Mouse (Mus musculus) intestine, embryonic 14.5 days (tissue): ENCODE data around the gene F5. TPM values are rescaled to one million over a fixed set of nuclear protein-coding genes. Genes with fewer than 3 reads are reported as not detected.

Experiments used
- ATAC-seq: fragments of 200-750 bp; cut with Nextera tagmentation; replicated peaks from 2 replicates; pipeline ENCODE4 v1.8.0; 2017; ENCODE audit warnings: low read depth, moderate number of reproducible peaks, moderate TSS enrichment, moderate library complexity; ENCODE audit not compliant: low FRiP score, low TSS enrichment
- DNase-seq: peaks from one replicate; pipeline ENCODE4 v3.0.0-alpha.2; 2018; ENCODE audit warnings: low spot score
- H3K27ac ChIP-seq: fragments of 300-500 bp; sonication (generic); 2 replicates; pipeline ENCODE4 v1.5.1; 2014; ENCODE audit warnings: low read depth, mild to moderate bottlenecking, control low read depth
- H3K27me3 ChIP-seq: fragments of 300-500 bp; sonication (generic); replicated peaks from 2 replicates; pipeline ENCODE4 v1.6.1; 2014; ENCODE audit warnings: low read length, control low read depth; ENCODE audit not compliant: control insufficient read depth, insufficient read depth
- H3K36me3 ChIP-seq: fragments of 300-500 bp; sonication (generic); 2 replicates; pipeline ENCODE4 v1.6.1; 2014; ENCODE audit warnings: low read length, control low read depth; ENCODE audit not compliant: control insufficient read depth, insufficient read depth
- H3K4me1 ChIP-seq: fragments of 300-500 bp; sonication (generic); replicated peaks from 2 replicates; pipeline ENCODE4 v1.6.1; 2014; ENCODE audit warnings: low read length, control low read depth, mixed read lengths; ENCODE audit not compliant: control insufficient read depth, insufficient read depth
- H3K4me2 ChIP-seq: fragments of 300-500 bp; sonication (generic); 2 replicates; pipeline ENCODE4 v1.6.1; 2014; ENCODE audit warnings: low read length
- H3K4me3 ChIP-seq: fragments of 300-500 bp; sonication (generic); 2 replicates; pipeline ENCODE4 v1.5.1; 2014; ENCODE audit warnings: low read depth, low read length, control low read depth, mixed read lengths
- H3K9ac ChIP-seq: fragments of 300-500 bp; sonication (generic); 2 replicates; pipeline ENCODE4 v1.6.1; 2014; ENCODE audit warnings: mild to moderate bottlenecking, low read length
- H3K9me3 ChIP-seq: fragments of 300-500 bp; sonication (generic); 2 replicates; pipeline ENCODE4 v1.6.1; 2016; ENCODE audit warnings: low read length, control low read depth; ENCODE audit not compliant: control insufficient read depth
- WGBS: fragments of 180-500 bp; shearing (Covaris S2); extraction: QIAGEN DNeasy Blood & Tissue Kit; methylation state at CpG from one replicate; pipeline ENCODE4 v1.1.7; 2014; 5-methylcytosine and 5-hydroxymethylcytosine counted together
- polyA plus RNA-seq: library from polyadenylated mRNA; unstranded; fragments of >200 nt; fragmentation: Nextera tagmentation; extraction: Ambion mirVana; gene quantifications from 2 replicates; pipeline ENCODE4 v1.2.1, GENCODE M21; 2014

Gene F5
- polyA plus RNA-seq, 1 experiment from 2014 or later: 0.58 TPM

GRCm38 (mm10) chr1:164173145-164173544 lies 21.5 kb downstream of the F5 start:
- Histone ChIP-seq H3K27ac (no peak overlapping the region), H3K9ac (no peak overlapping the region), H3K27me3 (no peaks in the 10 kb centered on the region), H3K4me3 (no peak overlapping the region), H3K9me3 (no peaks in the 10 kb centered on the region), H3K36me3 (no peaks in the 10 kb centered on the region), H3K4me2 (no peak overlapping the region), H3K4me1 (no peaks in the 10 kb centered on the region)
- no peak for DNase-seq
- ATAC-seq: no peak
- 82% methylated on average over 4 of the region's 4 CpGs for WGBS

GRCm38 (mm10) chr1:164176856-164177255 lies 25.2 kb downstream of the F5 start:
- DNase-seq (no peak), ATAC-seq (no peak)
- no peak overlapping the region for H3K27ac ChIP-seq
- no peak overlapping the region for H3K4me2 ChIP-seq
- H3K4me1 ChIP-seq: no peaks in the 10 kb centered on the region
- H3K9me3 ChIP-seq: no peaks in the 10 kb centered on the region
- H3K27me3 ChIP-seq: no peaks in the 10 kb centered on the region
- H3K4me3 ChIP-seq: no peak overlapping the region
- H3K36me3 ChIP-seq: no peaks in the 10 kb centered on the region
- H3K9ac ChIP-seq: no peak overlapping the region

DNA sequence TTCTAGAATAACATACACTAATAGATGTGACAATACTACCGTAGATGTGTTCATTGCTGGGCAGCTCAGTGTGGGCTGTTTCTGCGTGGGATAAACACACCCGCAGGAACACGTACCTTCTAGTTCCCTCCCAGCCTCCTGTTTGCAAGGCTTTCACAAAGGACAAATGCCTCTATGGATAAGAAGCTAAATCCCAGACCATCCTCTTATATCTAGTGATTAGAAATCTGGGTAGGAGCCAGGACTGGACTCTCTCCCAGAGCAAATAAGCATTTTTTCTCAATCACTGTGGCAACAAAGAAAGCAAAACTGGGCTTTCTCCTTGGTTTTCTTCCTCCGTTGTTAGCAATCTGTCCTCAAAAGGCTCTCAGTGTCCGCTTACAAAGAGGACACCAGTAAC lies 26.8 kb downstream of the F5 start:
- Histone ChIP-seq H3K9me3 (no peaks in the 10 kb centered on the region), H3K4me3 (no peak overlapping the region), H3K27me3 (no peaks in the 10 kb centered on the region), H3K4me2 (no peak overlapping the region), H3K36me3 (no peaks in the 10 kb centered on the region), H3K27ac (no peak overlapping the region), H3K9ac (no peak overlapping the region), H3K4me1 (no peaks in the 10 kb centered on the region)
- 75% methylated on average over 6 of the region's 6 CpGs for WGBS
- ATAC-seq (no peak), DNase-seq (no peak)

DNA sequence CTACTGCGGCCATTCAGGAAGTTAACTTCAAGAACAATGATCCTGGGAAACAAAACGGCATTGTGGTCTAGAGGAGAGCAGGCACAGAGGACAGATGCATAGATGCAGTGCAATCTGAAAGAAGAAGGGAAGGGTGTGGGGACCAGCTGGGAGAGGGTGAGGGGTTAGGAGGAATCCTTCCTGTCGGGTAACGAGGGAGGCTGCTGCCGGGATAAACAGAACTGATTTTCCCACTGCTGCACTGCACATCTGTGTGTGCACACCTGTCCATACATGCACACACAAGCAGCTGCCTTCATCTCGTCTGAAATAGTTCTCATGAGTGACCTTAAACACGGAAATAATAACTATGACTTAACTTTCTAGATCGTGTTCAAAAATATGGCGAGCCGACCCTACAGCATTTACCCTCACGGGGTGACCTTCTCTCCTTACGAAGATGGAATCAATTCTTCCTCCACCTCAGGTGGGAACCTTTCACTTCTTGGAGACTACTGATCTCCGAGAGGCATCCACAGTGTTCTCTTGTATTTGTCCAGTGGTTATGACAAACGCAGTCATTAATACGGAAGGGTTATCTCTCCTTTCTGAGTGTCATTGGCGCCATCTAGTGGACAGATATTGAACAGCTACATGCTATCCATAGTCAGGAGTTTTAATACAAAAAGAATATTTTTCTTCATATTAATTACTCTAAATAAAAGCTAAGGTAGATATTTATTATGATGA lies 32.7 kb downstream of the F5 start:
- Histone ChIP-seq H3K27ac (no peak overlapping the region), H3K36me3 (no peaks in the 10 kb centered on the region), H3K4me2 (peak overlapping the region; percentile 44), H3K27me3 (no peaks in the 10 kb centered on the region), H3K9me3 (no peaks in the 10 kb centered on the region), H3K4me1 (no peaks in the 10 kb centered on the region), H3K4me3 (peak overlapping the region; percentile 19; the same call in 1 of the 2 replicates), H3K9ac (no peak overlapping the region)
- DNase-seq (peak; percentile 85), ATAC-seq (peak; percentile 66; the same call in 1 of the 2 replicates)
- 38% methylated on average over 16 of the region's 16 CpGs for WGBS

DNA sequence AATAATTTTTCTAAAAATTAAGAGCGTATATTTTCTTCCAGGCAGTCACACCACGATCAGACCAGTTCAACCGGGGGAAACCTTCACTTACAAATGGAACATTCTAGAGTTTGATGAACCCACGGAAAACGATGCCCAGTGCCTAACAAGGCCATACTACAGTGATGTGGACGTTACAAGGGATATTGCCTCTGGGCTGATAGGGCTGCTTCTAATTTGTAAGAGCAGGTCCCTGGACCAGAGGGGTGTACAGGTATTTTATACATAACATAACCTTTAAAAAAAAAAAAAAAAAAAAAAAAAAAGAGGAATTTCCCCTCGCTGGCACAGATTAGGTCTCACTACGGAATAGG lies 33.2 kb downstream of the F5 start:
- Histone ChIP-seq H3K27ac (no peak overlapping the region), H3K4me1 (no peaks in the 10 kb centered on the region), H3K4me3 (no peak overlapping the region), H3K27me3 (no peaks in the 10 kb centered on the region), H3K4me2 (no peak overlapping the region), H3K9me3 (no peaks in the 10 kb centered on the region), H3K36me3 (no peaks in the 10 kb centered on the region), H3K9ac (no peak overlapping the region)
- no peak for ATAC-seq
- WGBS: 43% methylated on average over 8 of the region's 8 CpGs
- DNase-seq: no peak

GRCm38 (mm10) chr1:164185316-164185715 lies 33.7 kb downstream of the F5 start:
- ATAC-seq: no peak
- no peaks in the 10 kb centered on the region for H3K36me3 ChIP-seq
- no peak overlapping the region for H3K4me2 ChIP-seq
- H3K9ac ChIP-seq: no peak overlapping the region
- H3K4me1 ChIP-seq: no peaks in the 10 kb centered on the region
- DNase-seq: no peak
- H3K27me3 ChIP-seq: no peaks in the 10 kb centered on the region
- no peak overlapping the region for H3K27ac ChIP-seq
- H3K9me3 ChIP-seq: no peaks in the 10 kb centered on the region
- H3K4me3 ChIP-seq: no peak overlapping the region
- 70% methylated on average over 4 of the region's 4 CpGs for WGBS

DNA sequence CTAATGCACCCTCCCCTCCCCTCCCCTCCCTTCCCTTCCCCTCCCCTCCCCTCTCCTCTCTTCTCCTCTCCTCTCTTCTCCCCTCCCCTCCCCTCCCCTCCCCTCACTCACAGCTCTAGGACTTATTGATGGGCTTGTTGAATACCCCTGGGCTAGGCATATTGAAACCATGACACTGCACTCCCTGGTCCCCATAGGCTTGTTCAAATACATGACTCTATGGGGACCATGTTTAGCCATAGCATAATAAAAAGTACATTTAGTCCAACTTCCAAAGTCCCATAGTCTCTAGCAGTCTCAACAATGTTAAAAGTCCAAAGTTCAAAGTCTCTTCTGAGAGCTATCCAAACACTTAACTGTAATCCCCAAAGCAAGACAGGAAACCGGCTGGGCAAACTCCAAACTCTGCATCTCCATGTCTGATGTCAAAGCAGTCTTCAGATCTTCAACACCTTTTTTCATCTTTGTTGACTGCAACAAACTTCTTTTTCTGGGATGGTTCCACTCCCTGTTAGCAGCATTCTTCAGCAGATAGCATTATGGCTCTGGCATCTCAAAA lies 35.4 kb downstream of the F5 start:
- no peaks in the 10 kb centered on the region for H3K9me3 ChIP-seq
- 81% methylated on average over 1 of the region's 1 CpGs for WGBS

DNA sequence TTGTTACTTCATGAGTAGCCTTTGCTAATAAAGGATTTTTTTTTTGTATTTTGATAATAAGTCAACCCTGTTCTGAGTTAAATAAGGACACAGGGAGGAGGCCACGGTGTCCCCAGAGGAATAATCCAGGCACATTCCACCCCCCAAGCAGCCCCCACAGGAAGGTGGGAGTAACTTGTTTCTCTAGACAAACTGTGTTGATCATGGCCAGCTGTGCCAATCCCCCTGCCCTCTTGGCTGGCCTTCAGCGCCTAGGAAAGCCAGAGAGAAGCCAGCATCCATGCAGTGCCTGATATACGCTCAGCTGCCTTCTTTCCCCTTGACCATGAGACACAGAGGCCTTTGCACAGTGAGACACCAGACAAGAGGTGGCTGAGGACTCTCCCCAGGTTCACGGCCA lies 47.9 kb downstream of the F5 start:
- no peak overlapping the region for H3K4me3 ChIP-seq
- no peak overlapping the region for H3K27ac ChIP-seq
- no peak overlapping the region for H3K4me2 ChIP-seq
- DNase-seq: no peak
- no peak for ATAC-seq
- no peak overlapping the region for H3K9ac ChIP-seq
- 79% methylated on average over 4 of the region's 4 CpGs for WGBS
- no peaks in the 10 kb centered on the region for H3K36me3 ChIP-seq
- H3K27me3 ChIP-seq: no peaks in the 10 kb centered on the region
- H3K9me3 ChIP-seq: no peaks in the 10 kb centered on the region
- H3K4me1 ChIP-seq: no peaks in the 10 kb centered on the region

More for the DNA sequence above, 35.4 kb downstream of the F5 start:
- Histone ChIP-seq H3K9ac (no peak overlapping the region), H3K4me3 (no peak overlapping the region), H3K4me1 (no peaks in the 10 kb centered on the region), H3K4me2 (no peak overlapping the region), H3K27ac (no peak overlapping the region), H3K27me3 (no peaks in the 10 kb centered on the region), H3K36me3 (no peaks in the 10 kb centered on the region)
- DNase-seq (no peak), ATAC-seq (no peak)

GRCm38 (mm10) chr1:164208437-164208836 lies 56.8 kb downstream of the F5 start:
- Histone ChIP-seq H3K9ac (no peak overlapping the region), H3K4me1 (no peaks in the 10 kb centered on the region), H3K36me3 (no peaks in the 10 kb centered on the region), H3K27me3 (no peaks in the 10 kb centered on the region), H3K27ac (no peak overlapping the region), H3K4me3 (no peak overlapping the region), H3K4me2 (no peak overlapping the region), H3K9me3 (no peaks in the 10 kb centered on the region)
- ATAC-seq (no peak), DNase-seq (no peak)
- 65% methylated on average over 2 of the region's 2 CpGs for WGBS
